ENCODE assay signal across 8 mouse cellular contexts in the genomic region with DNA sequence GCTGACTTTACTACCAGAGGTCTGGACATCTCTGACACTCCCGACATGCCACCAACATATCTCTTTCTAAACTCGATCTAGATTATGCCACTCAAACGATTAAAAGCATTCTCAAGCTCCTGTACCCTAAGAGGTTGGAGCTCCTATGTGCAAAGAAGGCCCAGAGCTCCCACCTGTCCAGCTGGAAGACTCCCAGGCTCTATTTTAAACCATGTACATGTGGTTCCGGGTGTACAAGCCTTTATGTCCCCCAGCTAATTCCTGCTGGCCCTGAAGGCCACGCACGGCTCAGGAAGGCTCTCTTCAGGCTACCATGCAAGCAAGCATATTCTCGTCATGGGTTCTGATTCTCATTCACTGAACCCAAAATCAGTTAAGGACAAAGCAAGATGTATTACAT. TPM values are rescaled to one million over a fixed set of nuclear protein-coding genes. Genes with fewer than 3 reads are reported as not detected.
DNase-seq lines count a peak whose midpoint lies in the region; ATAC-seq and TF ChIP-seq lines count a peak whose summit lies in the region.

No protein-coding gene starts in this region.

- ATAC-seq in kidney, embryonic 14.5 days (ENCODE audit: low FRiP score, low TSS enrichment): no peak
- no peak for ATAC-seq in embryonic facial prominence, embryonic 15.5 days (ENCODE audit: insufficient number of reproducible peaks, low FRiP score, low TSS enrichment, low read depth)
- no peak for ATAC-seq in hindbrain, embryonic 15.5 days (ENCODE audit: low FRiP score, low read depth)
- ATAC-seq in midbrain, postnatal 0 days (ENCODE audit: low FRiP score): no peak

- H3K4me1 ChIP-seq in kidney, embryonic 14.5 days (ENCODE audit: control insufficient read depth, insufficient read depth, low read length): peaks cover 29% of the 10 kb centered on the region
- peaks cover 24% of the 10 kb centered on the region for H3K4me1 ChIP-seq in embryonic facial prominence, embryonic 15.5 days
- peaks cover 27% of the 10 kb centered on the region for H3K4me1 ChIP-seq in hindbrain, embryonic 15.5 days (replicated peaks)
- H3K4me1 ChIP-seq in midbrain, postnatal 0 days (ENCODE audit: insufficient read depth, low read length): peaks cover 11% of the 10 kb centered on the region

- peak overlapping the region; percentile 69 for H3K4me2 ChIP-seq in kidney, embryonic 14.5 days (replicated peaks; ENCODE audit: low read depth, low read length)
- H3K4me2 ChIP-seq in embryonic facial prominence, embryonic 15.5 days (replicated peaks): peak overlapping the region; percentile 76
- H3K4me2 ChIP-seq in hindbrain, embryonic 15.5 days: peak overlapping the region; percentile 70
- peak overlapping the region; percentile 76 for H3K4me2 ChIP-seq in midbrain, postnatal 0 days (ENCODE audit: low read depth, low read length, poor library complexity, severe bottlenecking)

- no peaks in the 10 kb centered on the region for H3K27me3 ChIP-seq in kidney, embryonic 14.5 days (ENCODE audit: control insufficient read depth, insufficient read depth, low read length)
- no peaks in the 10 kb centered on the region for H3K27me3 ChIP-seq in embryonic facial prominence, embryonic 15.5 days
- no peaks in the 10 kb centered on the region for H3K27me3 ChIP-seq in hindbrain, embryonic 15.5 days
- H3K27me3 ChIP-seq in midbrain, postnatal 0 days (ENCODE audit: insufficient read depth, low read length): no peaks in the 10 kb centered on the region

- no peak for DNase-seq in kidney, adult 11 months
- DNase-seq in midbrain, postnatal 0 days (ENCODE audit: low spot score): no peak
- no peak for DNase-seq in spleen, adult 18-20 months
- no peak for DNase-seq in kidney, adult 8-10 months
- DNase-seq in right cerebral cortex, postnatal 4 days: no peak

- H3K9me3 ChIP-seq in kidney, embryonic 14.5 days (ENCODE audit: control insufficient read depth, low read length): no peaks in the 10 kb centered on the region
- H3K9me3 ChIP-seq in embryonic facial prominence, embryonic 15.5 days (replicated peaks): no peaks in the 10 kb centered on the region
- no peaks in the 10 kb centered on the region for H3K9me3 ChIP-seq in hindbrain, embryonic 15.5 days
- no peaks in the 10 kb centered on the region for H3K9me3 ChIP-seq in midbrain, postnatal 0 days (ENCODE audit: low read length)

- no peak overlapping the region for H3K9ac ChIP-seq in kidney, embryonic 14.5 days (ENCODE audit: low read depth, low read length)
- H3K9ac ChIP-seq in embryonic facial prominence, embryonic 15.5 days: 0 out of 2 replicates have a peak overlapping the region, but pooled peaks have one; percentile 18
- H3K9ac ChIP-seq in hindbrain, embryonic 15.5 days: no peak overlapping the region
- no peak overlapping the region for H3K9ac ChIP-seq in midbrain, postnatal 0 days (replicated peaks; ENCODE audit: low read length, poor library complexity, severe bottlenecking)

- WGBS in kidney, embryonic 14.5 days: 58% methylated on average over 7 of the region's 7 CpGs
- 64% methylated on average over 7 of the region's 7 CpGs for WGBS in embryonic facial prominence, embryonic 15.5 days
- WGBS in hindbrain, embryonic 15.5 days: 79% methylated on average over 7 of the region's 7 CpGs
- 78% methylated on average over 7 of the region's 7 CpGs for WGBS in midbrain, postnatal 0 days

- no peaks in the 10 kb centered on the region for H3K36me3 ChIP-seq in kidney, embryonic 14.5 days (ENCODE audit: control insufficient read depth, insufficient read depth, low read length)
- no peaks in the 10 kb centered on the region for H3K36me3 ChIP-seq in embryonic facial prominence, embryonic 15.5 days
- no peaks in the 10 kb centered on the region for H3K36me3 ChIP-seq in hindbrain, embryonic 15.5 days
- no peaks in the 10 kb centered on the region for H3K36me3 ChIP-seq in midbrain, postnatal 0 days (ENCODE audit: insufficient read depth, low read length)

- no peak for TF ChIP-seq CTCF in midbrain, postnatal 0 days (IDR thresholded peaks at IDR 0.05)

- H3K4me3 ChIP-seq in kidney, embryonic 14.5 days (ENCODE audit: low read length): peak overlapping the region; percentile 92
- peak overlapping the region; percentile 97 for H3K4me3 ChIP-seq in embryonic facial prominence, embryonic 15.5 days (replicated peaks)
- peak overlapping the region; percentile 80 for H3K4me3 ChIP-seq in hindbrain, embryonic 15.5 days
- peak overlapping the region; percentile 88; the same call in 1 of the 2 replicates for H3K4me3 ChIP-seq in midbrain, postnatal 0 days (ENCODE audit: low read depth, low read length)

- no peak overlapping the region; the same call in 1 of the 2 replicates for H3K27ac ChIP-seq in kidney, embryonic 14.5 days (ENCODE audit: low read depth, low read length)
- H3K27ac ChIP-seq in embryonic facial prominence, embryonic 15.5 days (replicated peaks): no peak overlapping the region
- H3K27ac ChIP-seq in hindbrain, embryonic 15.5 days (replicated peaks): no peak overlapping the region
- no peak overlapping the region for H3K27ac ChIP-seq in midbrain, postnatal 0 days (ENCODE audit: low read depth, low read length)

RNA-seq across cellular contexts. Expression of a gene that starts 1.9 kb away (rescaled TPM):
- 60.7 and 129 TPM in 2 replicates for polyA plus RNA-seq in kidney, embryonic 14.5 days (2014; fragmentation: Nextera tagmentation; extraction: Ambion mirVana)
- polyA plus RNA-seq in embryonic facial prominence, embryonic 15.5 days (2015; fragmentation: Nextera tagmentation; extraction: Ambion mirVana): 84.0 and 85.9 TPM in 2 replicates
- 73.8 and 86.0 TPM in 2 replicates for polyA plus RNA-seq in hindbrain, embryonic 15.5 days (2015; fragmentation: Nextera tagmentation; extraction: Ambion mirVana)
- total RNA-seq in midbrain, postnatal 0 days (2014; rRNA removed): 126 and 141 TPM in 2 replicates
- 78.7 and 79.7 TPM in 2 replicates for polyA plus RNA-seq in midbrain, postnatal 0 days (2015; fragmentation: Nextera tagmentation; extraction: Ambion mirVana)

RNA-seq across cellular contexts. Expression of a gene that starts 28.4 kb away (rescaled TPM):
- polyA plus RNA-seq in kidney, embryonic 14.5 days (2014; fragmentation: Nextera tagmentation; extraction: Ambion mirVana): 40.2 and 42.4 TPM in 2 replicates
- 41.7 and 42.9 TPM in 2 replicates for polyA plus RNA-seq in embryonic facial prominence, embryonic 15.5 days (2015; fragmentation: Nextera tagmentation; extraction: Ambion mirVana)
- polyA plus RNA-seq in hindbrain, embryonic 15.5 days (2015; fragmentation: Nextera tagmentation; extraction: Ambion mirVana): 130 and 134 TPM in 2 replicates
- 80.7 and 107 TPM in 2 replicates for total RNA-seq in midbrain, postnatal 0 days (2014; rRNA removed)
- 122 and 142 TPM in 2 replicates for polyA plus RNA-seq in midbrain, postnatal 0 days (2015; fragmentation: Nextera tagmentation; extraction: Ambion mirVana)

RNA-seq across cellular contexts. Expression of a gene that starts 34.8 kb away (rescaled TPM):
- polyA plus RNA-seq in kidney, embryonic 14.5 days (2014; fragmentation: Nextera tagmentation; extraction: Ambion mirVana): 30.8 and 35.1 TPM in 2 replicates
- 10.8 and 11.2 TPM in 2 replicates for polyA plus RNA-seq in embryonic facial prominence, embryonic 15.5 days (2015; fragmentation: Nextera tagmentation; extraction: Ambion mirVana)
- polyA plus RNA-seq in hindbrain, embryonic 15.5 days (2015; fragmentation: Nextera tagmentation; extraction: Ambion mirVana): 27.0 and 28.3 TPM in 2 replicates
- 27.7 and 30.2 TPM in 2 replicates for total RNA-seq in midbrain, postnatal 0 days (2014; rRNA removed)
- polyA plus RNA-seq in midbrain, postnatal 0 days (2015; fragmentation: Nextera tagmentation; extraction: Ambion mirVana): 28.1 and 30.9 TPM in 2 replicates

RNA-seq across cellular contexts. Expression of a gene that starts 44.1 kb away (rescaled TPM):
- 317 and 358 TPM in 2 replicates for polyA plus RNA-seq in kidney, embryonic 14.5 days (2014; fragmentation: Nextera tagmentation; extraction: Ambion mirVana)
- 452 and 468 TPM in 2 replicates for polyA plus RNA-seq in embryonic facial prominence, embryonic 15.5 days (2015; fragmentation: Nextera tagmentation; extraction: Ambion mirVana)
- 275 and 287 TPM in 2 replicates for polyA plus RNA-seq in hindbrain, embryonic 15.5 days (2015; fragmentation: Nextera tagmentation; extraction: Ambion mirVana)
- total RNA-seq in midbrain, postnatal 0 days (2014; rRNA removed): 120 and 124 TPM in 2 replicates
- 242 and 252 TPM in 2 replicates for polyA plus RNA-seq in midbrain, postnatal 0 days (2015; fragmentation: Nextera tagmentation; extraction: Ambion mirVana)

RNA-seq across cellular contexts. Expression of a gene that starts 44.1 kb away (rescaled TPM):
- polyA plus RNA-seq in kidney, embryonic 14.5 days (2014; fragmentation: Nextera tagmentation; extraction: Ambion mirVana): 26.6 and 27.8 TPM in 2 replicates
- polyA plus RNA-seq in embryonic facial prominence, embryonic 15.5 days (2015; fragmentation: Nextera tagmentation; extraction: Ambion mirVana): 41.3 and 51.6 TPM in 2 replicates
- polyA plus RNA-seq in hindbrain, embryonic 15.5 days (2015; fragmentation: Nextera tagmentation; extraction: Ambion mirVana): 52.7 and 53.0 TPM in 2 replicates
- total RNA-seq in midbrain, postnatal 0 days (2014; rRNA removed): 59.8 and 61.2 TPM in 2 replicates
- 76.3 and 79.8 TPM in 2 replicates for polyA plus RNA-seq in midbrain, postnatal 0 days (2015; fragmentation: Nextera tagmentation; extraction: Ambion mirVana)
